Mouse (Mus musculus): ENCODE results near the gene 4930579F01Rik. TPM values are rescaled to one million over a fixed set of nuclear protein-coding genes. Genes with fewer than 3 reads are reported as not detected.

Gene 4930579F01Rik
- total and polyA plus RNA-seq, 3 experiments, result not detected

DNA sequence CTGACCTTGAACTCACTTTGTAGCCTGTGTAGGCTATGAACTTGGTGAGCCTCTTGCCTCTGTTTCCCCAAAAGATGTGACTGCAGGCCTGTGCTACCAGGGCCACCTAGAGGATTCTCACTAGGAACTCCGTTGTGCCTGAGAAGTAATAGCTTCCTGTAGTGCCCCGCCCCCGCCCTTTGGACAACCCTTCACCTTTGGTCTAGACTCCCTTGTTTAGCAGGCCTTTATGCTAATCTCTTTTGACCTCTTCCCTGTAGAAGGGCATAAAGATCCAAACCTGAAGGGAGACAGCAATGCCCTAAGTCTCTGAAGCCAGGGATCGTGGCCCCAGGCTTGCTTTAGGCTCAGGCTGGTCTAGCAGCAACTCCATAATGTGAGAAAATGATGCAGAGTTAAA lies 28.9 kb upstream of the 4930579F01Rik start:
- dilution Hi-C loops (cut with MboI; ENCODE audit: extremely low pct_ligation_motif_present, extremely low pct_unique_long_range_greater_than_20kb, low sequenced_read_pairs), result no loop called here
- Histone ChIP-seq H3K9ac (ENCODE audit: insufficient read depth, low read depth) (no peak overlapping the region), H3K9me3 (replicated peaks; ENCODE audit: low read length) (no peaks in the 10 kb centered on the region), H3K27me3 (replicated peaks) (no peaks in the 10 kb centered on the region), H3K4me1 (ENCODE audit: control insufficient read depth in 1 of 2, insufficient read depth in 2 of 2) (peaks cover 5% of the 10 kb centered on the region in 2 experiments; a peak in 1 of 4 replicates), H3K36me3 (replicated peaks in 1 of 2; ENCODE audit: control insufficient read depth in 1 of 2, insufficient read depth in 1 of 2, low read length in 1 of 2) (no peaks in the 10 kb centered on the region), H3K79me2 (replicated peaks; ENCODE audit: control insufficient read depth, extremely low read depth, insufficient read depth, poor library complexity, severe bottlenecking) (no peaks in the 10 kb centered on the region), H3K27ac (ENCODE audit: insufficient read depth, low read depth) (no peak overlapping the region), H3K4me3 (replicated peaks in 1 of 3; ENCODE audit: low read depth in 2 of 3, low read length in 2 of 3, poor library complexity in 1 of 3) (no peak overlapping the region), H3K4me2 (ENCODE audit: insufficient read depth, low read depth, poor library complexity, severe bottlenecking) (no peak overlapping the region)
- TF ChIP-seq CHD1 (IDR thresholded peaks at IDR 0.05; ENCODE audit: low read depth, low read length) (no peak), TBP (conservative IDR thresholded peaks at IDR 0.05; ENCODE audit: low read depth, low read length) (no peak), JUND (conservative IDR thresholded peaks at IDR 0.05; ENCODE audit: low read depth, low read length) (no peak), NRF1 (IDR thresholded peaks at IDR 0.05; ENCODE audit: low read depth, low read length) (no peak), ZKSCAN1 (IDR thresholded peaks at IDR 0.05; ENCODE audit: borderline replicate concordance, low read depth, low read length) (no peak), HCFC1 (IDR thresholded peaks at IDR 0.05; ENCODE audit: low read depth, low read length) (no peak), MAFK (IDR thresholded peaks at IDR 0.05; ENCODE audit: insufficient replicate concordance, low read length) (no peak), CTCF (conservative IDR thresholded peaks at IDR 0.05 in 1 of 2, IDR thresholded peaks at IDR 0.05 in 1 of 2; ENCODE audit: low read depth in 2 of 2, low read length in 2 of 2) (no peak), MEF2A (IDR thresholded peaks at IDR 0.05; ENCODE audit: borderline replicate concordance, low read depth, low read length) (no peak), MAX (IDR thresholded peaks at IDR 0.05; ENCODE audit: low read length) (no peak), ZC3H11A (IDR thresholded peaks at IDR 0.05; ENCODE audit: low read depth, low read length) (no peak), ETS1 (conservative IDR thresholded peaks at IDR 0.05; ENCODE audit: low read depth, low read length) (no peak), ZMIZ1 (IDR thresholded peaks at IDR 0.05; ENCODE audit: low read depth, low read length) (no peak), USF1 (IDR thresholded peaks at IDR 0.05; ENCODE audit: low read depth, low read length) (no peak), KAT2A (IDR thresholded peaks at IDR 0.05; ENCODE audit: insufficient replicate concordance, low read length) (no peak), MXI1 (IDR thresholded peaks at IDR 0.05; ENCODE audit: low read depth, low read length) (no peak), TCF12 (IDR thresholded peaks at IDR 0.05; ENCODE audit: low read depth, low read length) (no peak), IRF4 (IDR thresholded peaks at IDR 0.05; ENCODE audit: low read depth, low read length) (no peak), RAD21 (IDR thresholded peaks at IDR 0.05; ENCODE audit: low read depth, low read length) (no peak), EP300 (IDR thresholded peaks at IDR 0.05; ENCODE audit: low read length) (no peak)
- no peak for DNase-seq (ENCODE audit: extremely low read depth)
- in situ Hi-C loops (cut with MboI; ENCODE audit: low pct_ligation_motif_present, low pct_unique_long_range_greater_than_20kb, low sequenced_read_pairs), result loop anchor here (10.0 kb wide), 1 partner anchor 212 kb away; no protein-coding TSS in a partner anchor

DNA sequence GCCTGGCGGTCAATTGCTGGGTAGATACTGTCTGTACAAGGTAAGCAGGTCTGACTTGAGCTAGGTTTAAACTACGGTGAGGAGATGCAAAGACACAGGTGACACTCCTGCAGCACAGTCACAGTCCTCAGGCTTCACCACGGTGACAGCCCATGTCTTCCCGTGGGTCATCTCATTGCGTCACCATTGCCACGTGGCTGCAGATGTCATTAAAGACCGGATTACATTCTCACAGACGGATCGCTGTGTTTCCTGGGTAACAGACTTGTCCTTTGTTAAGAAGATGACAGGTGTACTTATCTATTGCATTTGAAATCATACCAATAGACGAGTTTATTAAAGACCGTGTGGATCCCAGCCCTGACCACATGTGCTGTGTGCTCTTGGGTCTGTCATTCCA lies 27.5 kb upstream of the 4930579F01Rik start:
- no peak overlapping the region for H3K4me3 ChIP-seq (replicated peaks in 1 of 3; ENCODE audit: low read depth in 2 of 3, low read length in 2 of 3, poor library complexity in 1 of 3)
- in situ Hi-C loops (cut with MboI; ENCODE audit: low pct_ligation_motif_present, low pct_unique_long_range_greater_than_20kb, low sequenced_read_pairs), result loop anchor here (10.0 kb wide), 1 partner anchor 214 kb away; no protein-coding TSS in a partner anchor
- TF ChIP-seq ZNF384 (IDR thresholded peaks at IDR 0.05; ENCODE audit: low read depth, low read length), result no peak
- TF ChIP-seq CHD2 (IDR thresholded peaks at IDR 0.05; ENCODE audit: low read length), result no peak
- no peak for TF ChIP-seq BHLHE40 (IDR thresholded peaks at IDR 0.05; ENCODE audit: low read depth, low read length)
- no peak for TF ChIP-seq RAD21 (IDR thresholded peaks at IDR 0.05; ENCODE audit: low read depth, low read length)
- TF ChIP-seq TCF12 (IDR thresholded peaks at IDR 0.05; ENCODE audit: low read depth, low read length), result no peak
- TF ChIP-seq PAX5 (IDR thresholded peaks at IDR 0.05; ENCODE audit: low read length), result no peak
- no peak for TF ChIP-seq HCFC1 (IDR thresholded peaks at IDR 0.05; ENCODE audit: low read depth, low read length)
- no peak for TF ChIP-seq ETS1 (conservative IDR thresholded peaks at IDR 0.05; ENCODE audit: low read depth, low read length)
- no peak for TF ChIP-seq UBTF (IDR thresholded peaks at IDR 0.05; ENCODE audit: low read depth, low read length)
- TF ChIP-seq TBP (conservative IDR thresholded peaks at IDR 0.05; ENCODE audit: low read depth, low read length), result no peak

More for the DNA sequence above, 27.5 kb upstream of the 4930579F01Rik start:
- H3K4me2 ChIP-seq (ENCODE audit: insufficient read depth, low read depth, poor library complexity, severe bottlenecking), result no peak overlapping the region
- H3K27me3 ChIP-seq (replicated peaks), result no peaks in the 10 kb centered on the region
- H3K9me3 ChIP-seq (replicated peaks; ENCODE audit: low read length), result no peaks in the 10 kb centered on the region
- H3K27ac ChIP-seq (ENCODE audit: insufficient read depth, low read depth), result no peak overlapping the region
- H3K9ac ChIP-seq (ENCODE audit: insufficient read depth, low read depth), result no peak overlapping the region
- DNase-seq (ENCODE audit: extremely low read depth), result no peak
- H3K4me1 ChIP-seq (ENCODE audit: control insufficient read depth in 1 of 2, insufficient read depth in 2 of 2), result peaks cover 5% of the 10 kb centered on the region in 2 experiments; a peak in 1 of 4 replicates
- no peaks in the 10 kb centered on the region for H3K36me3 ChIP-seq (replicated peaks in 1 of 2; ENCODE audit: control insufficient read depth in 1 of 2, insufficient read depth in 1 of 2, low read length in 1 of 2)
- H3K79me2 ChIP-seq (replicated peaks; ENCODE audit: control insufficient read depth, extremely low read depth, insufficient read depth, poor library complexity, severe bottlenecking), result no peaks in the 10 kb centered on the region
- dilution Hi-C loops (cut with MboI; ENCODE audit: extremely low pct_ligation_motif_present, extremely low pct_unique_long_range_greater_than_20kb, low sequenced_read_pairs), result no loop called here
